Mouse (Mus musculus): Measurements from ENCODE around the gene Babam2.

DNA sequence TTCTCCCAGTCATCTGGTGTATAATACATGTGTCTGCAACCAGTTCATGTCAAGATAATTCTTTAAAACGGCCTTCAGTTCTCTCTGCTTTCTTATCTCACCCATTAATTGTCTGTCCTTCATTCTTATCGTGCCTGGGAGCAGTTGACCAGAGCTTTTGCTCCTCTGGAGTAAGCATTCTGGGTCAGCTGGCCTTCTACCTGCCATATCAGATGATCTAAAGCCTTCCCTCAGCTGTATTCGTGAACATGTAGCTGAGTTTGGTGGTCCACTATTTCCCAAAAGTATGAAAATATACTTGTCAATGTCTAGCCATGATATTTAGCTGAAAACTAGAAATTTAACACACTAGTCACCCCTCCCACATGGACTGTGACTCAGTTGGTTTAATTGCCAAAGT, 304.3 kb downstream of the Babam2 start:
- no peak for TF ChIP-seq CTCF (IDR thresholded peaks at IDR 0.05; ENCODE audit: low read depth, low read length)
- no peak for TF ChIP-seq TAL1 (conservative IDR thresholded peaks at IDR 0.05; ENCODE audit: low read depth, low read length)
- TF ChIP-seq GATA1 (IDR thresholded peaks at IDR 0.05; ENCODE audit: borderline replicate concordance, low read length) = no peak
- no peak for TF ChIP-seq POLR2AphosphoS5 (IDR thresholded peaks at IDR 0.05; ENCODE audit: insufficient replicate concordance, low read depth, low read length)
- TF ChIP-seq GATA2 (IDR thresholded peaks at IDR 0.05; ENCODE audit: borderline replicate concordance, low read depth, low read length) = no peak
